Mouse (Mus musculus) cerebellum, adult 8-10 months (tissue): ENCODE data around the gene Nbdy.

Source experiments
- DNase-seq: peaks from one replicate; pipeline ENCODE4 v3.0.0; 2022

Gene Nbdy

GRCm38 (mm10) chrX:153723110-153723916 is at the start of gene Nbdy:
Nbdy (plus strand) TSS chrX:153723590.
- DNase-seq, result peak; percentile 45

- no peak for DNase-seq
Measured at GRCm38 (mm10) chrX:153695782-153696395, 27.5 kb upstream of the Nbdy start, which contains the start of gene Kctd12b. Kctd12b (minus strand) TSS chrX:153696391.

DNA sequence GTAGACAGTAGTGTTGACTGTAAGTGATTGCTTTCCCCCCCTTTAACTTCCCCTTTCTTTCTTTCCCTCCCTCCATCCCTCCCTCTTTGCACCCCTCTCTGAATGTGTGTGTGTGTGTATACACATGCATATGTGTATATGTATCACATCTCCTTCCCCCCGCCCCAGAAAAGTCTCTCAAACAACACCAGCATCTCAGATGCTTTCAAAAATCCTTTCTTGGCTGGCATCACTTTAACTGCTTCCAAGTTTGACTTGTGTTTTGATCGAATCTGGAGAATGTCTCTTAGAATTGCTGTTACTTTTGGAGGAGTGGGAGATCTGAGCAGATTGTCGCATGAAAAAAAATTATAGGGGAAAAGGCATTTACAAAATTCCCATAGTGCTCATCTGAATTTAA is 22.9 kb upstream of the Nbdy start:
- no peak for DNase-seq

DNA sequence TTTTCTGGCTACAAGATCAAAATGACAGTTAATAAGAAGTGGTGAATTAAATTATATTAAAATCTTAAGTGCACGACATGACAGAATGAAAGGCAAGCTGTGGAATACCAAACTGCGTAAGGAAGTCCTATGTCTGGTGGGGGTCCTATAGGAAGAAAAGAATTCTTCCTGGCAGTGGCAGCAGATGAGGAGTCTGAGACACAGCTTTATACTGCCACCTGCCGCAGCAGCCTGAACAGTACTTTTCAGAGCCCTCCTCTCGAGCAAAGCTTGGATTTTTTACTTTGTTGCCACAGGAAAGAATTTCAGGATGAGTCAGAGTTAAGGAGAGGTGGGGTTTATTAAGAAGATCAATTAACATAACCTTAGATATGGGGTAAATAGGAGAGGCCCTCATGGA is 15.7 kb upstream of the Nbdy start:
- no peak for DNase-seq

DNA sequence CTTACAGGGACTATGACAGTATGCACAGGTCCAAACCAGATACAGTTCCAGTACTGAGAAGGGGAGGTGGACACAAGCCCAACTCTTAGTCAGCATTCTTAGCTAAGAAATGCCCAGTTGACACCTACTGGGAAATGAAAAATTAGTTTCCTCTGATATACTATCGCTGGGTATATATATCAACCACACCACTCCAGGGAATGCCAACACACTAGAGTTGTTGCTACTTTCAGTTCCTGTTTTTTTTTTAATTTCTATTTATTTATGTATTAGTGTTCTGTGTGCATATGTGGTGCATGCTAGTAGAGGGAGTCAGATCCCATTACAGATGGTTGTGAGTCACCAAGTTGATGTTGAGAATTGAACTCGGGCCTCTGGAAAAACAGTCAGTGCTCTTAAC is 6.7 kb upstream of the Nbdy start:
- DNase-seq, result no peak

DNA sequence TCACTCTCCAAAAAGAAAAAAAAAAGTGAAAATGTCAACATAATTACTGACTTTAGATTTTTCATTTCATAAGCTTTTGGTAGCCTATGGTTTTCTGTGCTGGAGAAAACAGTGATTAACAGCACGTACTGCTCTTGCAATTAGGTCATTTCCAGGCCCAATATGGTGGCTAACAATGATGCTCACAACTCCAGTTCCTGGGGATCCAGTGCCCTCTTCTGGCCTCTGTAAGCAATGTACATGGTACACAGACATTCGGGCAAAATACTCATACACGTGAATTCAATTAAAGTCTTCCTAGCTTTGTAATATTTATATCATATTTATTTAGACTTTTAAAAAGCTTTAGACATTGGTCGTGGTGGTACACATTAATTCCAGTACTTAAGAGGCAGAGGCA is 3.8 kb upstream of the Nbdy start:
- DNase-seq, result no peak

DNA sequence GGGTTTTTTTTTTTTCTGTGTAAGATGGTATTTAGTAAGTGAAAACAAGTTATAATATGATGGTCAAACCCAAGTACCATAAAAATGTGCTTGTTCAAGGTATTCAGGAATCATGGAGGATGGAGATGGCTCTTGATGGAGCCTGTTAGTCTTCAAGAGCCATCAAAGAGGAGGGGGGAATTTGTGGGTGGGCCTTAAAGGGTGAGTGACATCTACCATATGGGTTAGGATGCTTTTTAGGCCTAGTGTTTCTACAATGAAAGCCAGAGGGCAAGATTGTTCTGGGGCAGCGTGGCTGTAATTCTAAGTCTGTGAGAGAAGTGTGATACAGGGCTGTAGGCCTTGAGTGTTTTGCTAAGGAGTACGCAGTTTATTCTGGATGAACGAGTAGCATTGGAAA is 1.0 kb downstream of the Nbdy start:
- DNase-seq, result peak; percentile 7

GRCm38 (mm10) chrX:153735697-153736096 is 12.3 kb downstream of the Nbdy start:
- DNase-seq, result no peak

- no peak for DNase-seq
Measured at GRCm38 (mm10) chrX:153742493-153742892, 19.1 kb downstream of the Nbdy start.

DNA sequence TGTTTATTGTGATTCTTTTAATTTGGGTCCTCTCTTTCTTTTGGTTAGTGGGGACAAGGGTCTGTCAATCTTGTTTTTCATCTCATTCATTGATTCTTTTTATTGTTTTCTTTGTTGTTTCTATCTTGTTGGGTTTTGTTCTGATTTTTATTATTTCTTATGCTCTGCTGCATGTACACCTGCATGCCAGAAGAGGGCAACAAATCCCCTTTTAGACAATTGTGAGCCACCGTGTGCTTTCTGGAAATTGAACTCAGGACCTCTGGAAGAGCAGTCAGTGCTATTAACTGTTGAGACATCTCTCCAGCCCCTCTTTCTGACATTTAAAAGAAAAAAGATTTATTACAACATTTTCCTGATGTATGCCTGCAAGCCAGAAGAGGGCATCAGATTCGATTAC is 25.8 kb downstream of the Nbdy start:
- no peak for DNase-seq
